Mouse (Mus musculus) ES-Bruce4 (cell line): Measurements from ENCODE around the gene Ubqln2.

Source experiments
- CTCF ChIP-seq: IDR thresholded peaks from one replicate; pipeline ENCODE4 v1.8.1; 2011; ENCODE audit warnings: low read depth, low read length
- POLR2A ChIP-seq: IDR thresholded peaks from one replicate; pipeline ENCODE4 v1.8.1; 2011; ENCODE audit warnings: low read length; ENCODE audit not compliant: insufficient read depth

DNA sequence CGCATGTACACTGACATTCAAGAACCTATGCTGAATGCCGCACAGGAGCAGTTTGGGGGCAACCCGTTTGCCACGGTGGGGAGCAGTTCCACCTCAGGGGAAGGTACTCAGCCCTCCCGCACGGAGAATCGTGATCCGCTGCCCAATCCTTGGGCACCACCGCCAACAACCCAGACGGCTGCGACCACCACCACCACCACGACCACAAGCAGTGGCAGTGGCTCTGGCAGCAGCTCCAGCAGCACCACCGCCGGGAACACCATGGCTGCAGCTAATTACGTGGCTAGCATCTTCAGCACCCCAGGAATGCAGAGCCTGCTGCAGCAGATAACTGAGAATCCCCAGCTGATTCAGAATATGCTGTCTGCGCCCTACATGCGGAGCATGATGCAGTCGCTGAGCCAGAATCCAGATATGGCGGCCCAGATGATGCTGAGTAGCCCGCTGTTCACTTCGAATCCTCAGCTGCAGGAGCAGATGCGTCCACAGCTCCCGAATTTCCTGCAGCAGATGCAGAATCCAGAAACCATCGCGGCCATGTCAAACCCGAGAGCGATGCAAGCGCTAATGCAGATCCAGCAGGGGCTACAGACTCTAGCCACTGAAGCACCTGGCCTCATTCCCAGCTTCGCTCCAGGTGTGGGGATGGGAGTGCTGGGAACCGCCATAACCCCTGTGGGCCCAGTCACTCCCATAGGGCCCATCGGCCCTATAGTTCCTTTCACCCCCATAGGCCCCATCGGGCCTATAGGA, 1.4 kb downstream of the Ubqln2 start:
- TF ChIP-seq POLR2A, result no peak
- TF ChIP-seq CTCF, result no peak
